Mouse (Mus musculus): Measurements from ENCODE around the gene Pi4k2a.

- TF ChIP-seq POLR2A (IDR thresholded peaks at IDR 0.05; ENCODE audit: borderline replicate concordance, insufficient read depth, low read length) (no peak), CTCF (IDR thresholded peaks at IDR 0.05; ENCODE audit: borderline replicate concordance, insufficient read depth, low read depth, low read length) (no peak)
Measured at GRCm38 (mm10) chr19:42078566-42078965, 11.7 kb upstream of the Pi4k2a start.

All from cerebellum, adult 2 months (tissue).